In the genomic region with DNA sequence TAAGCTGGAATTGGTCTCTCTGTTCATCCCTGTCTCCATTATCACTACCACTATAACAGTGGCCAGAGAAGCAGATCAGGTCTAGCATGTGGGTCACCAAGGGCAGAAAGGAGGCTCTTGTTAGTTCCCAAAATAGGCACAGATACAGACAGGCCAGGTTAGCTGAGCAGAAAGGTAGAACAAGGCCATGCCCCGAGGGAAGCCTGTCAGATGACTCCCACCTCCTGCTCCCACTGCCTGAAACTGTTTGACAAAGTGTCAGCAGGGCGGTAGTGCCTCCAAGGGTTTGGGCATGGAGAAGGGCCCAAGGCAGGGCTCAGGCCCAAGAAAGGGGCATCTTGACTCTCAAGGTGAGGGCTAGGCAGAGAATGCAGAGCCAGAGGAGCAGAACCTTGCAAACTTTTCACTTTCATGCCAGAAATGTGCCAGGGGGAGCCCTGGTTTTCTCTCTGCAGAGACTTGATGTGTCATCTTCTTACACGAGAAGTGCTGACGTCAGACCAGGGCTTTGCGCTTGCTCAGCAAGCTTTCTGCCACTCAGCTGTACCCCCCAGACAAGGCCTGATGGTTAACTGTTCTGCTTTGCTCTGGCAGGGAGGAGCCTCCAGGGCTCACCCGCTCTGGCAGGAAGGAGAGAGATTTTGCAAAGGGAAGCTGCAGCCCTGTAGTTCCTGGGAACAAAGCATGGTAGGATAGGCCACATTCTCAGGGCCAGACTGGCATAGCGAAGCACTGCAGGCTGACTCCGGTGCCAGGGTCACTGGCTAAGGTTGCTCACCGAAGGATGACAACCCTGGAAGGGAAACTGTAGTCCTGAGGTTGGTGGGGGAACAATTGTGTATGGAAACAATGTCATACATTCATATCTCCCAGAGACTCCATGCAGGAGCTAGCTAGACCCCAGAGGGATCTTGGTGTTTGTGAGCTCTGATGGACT, we compare ENCODE assay signal across 8 mouse cellular contexts. TPM values are rescaled to one million over a fixed set of nuclear protein-coding genes. Genes with fewer than 3 reads are reported as not detected.
A peak's percentile ranks its signal among the peaks of the same experiment; 100 is the strongest.
DNase-seq lines count a peak whose midpoint lies in the region; ATAC-seq and TF ChIP-seq lines count a peak whose summit lies in the region.

No protein-coding gene starts in this region.

- no peak overlapping the region for H3K4me3 ChIP-seq in hindbrain, embryonic 10.5 days
- H3K4me3 ChIP-seq in hindbrain, embryonic 11.5 days (ENCODE audit: low read depth, low read length), result no peak overlapping the region
- H3K4me3 ChIP-seq in liver, postnatal 0 days (ENCODE audit: low read depth, low read length), result no peak overlapping the region
- no peak overlapping the region for H3K4me3 ChIP-seq in stomach, postnatal 0 days (ENCODE audit: low read depth, low read length)

- H3K9me3 ChIP-seq in hindbrain, embryonic 10.5 days, result no peaks in the 10 kb centered on the region
- H3K9me3 ChIP-seq in hindbrain, embryonic 11.5 days (ENCODE audit: control insufficient read depth, low read length), result no peaks in the 10 kb centered on the region
- H3K9me3 ChIP-seq in liver, postnatal 0 days (ENCODE audit: low read length), result no peaks in the 10 kb centered on the region
- no peaks in the 10 kb centered on the region for H3K9me3 ChIP-seq in stomach, postnatal 0 days (ENCODE audit: control insufficient read depth, low read length)

- H3K4me2 ChIP-seq in hindbrain, embryonic 11.5 days (replicated peaks; ENCODE audit: low read depth, low read length), result no peak overlapping the region
- H3K4me2 ChIP-seq in liver, postnatal 0 days (ENCODE audit: low read depth, low read length), result no peak overlapping the region
- no peak overlapping the region for H3K4me2 ChIP-seq in stomach, postnatal 0 days (replicated peaks; ENCODE audit: low read depth)

- DNase-seq in hindbrain, embryonic 10.5 days (ENCODE audit: low spot score), result no peak
- DNase-seq in hindbrain, embryonic 11.5 days (ENCODE audit: low spot score), result no peak
- peak; percentile 81 for DNase-seq in adrenal gland, adult 8-10 months
- peak; percentile 71 to 76 for DNase-seq in frontal cortex, postnatal 10 days (ENCODE audit: low spot score in 2 of 2)
- DNase-seq in kidney, postnatal 25 days, result peak; percentile 60 to 74
- DNase-seq in liver, postnatal 0 days, result no peak
- DNase-seq in stomach, postnatal 0 days (ENCODE audit: low spot score), result no peak

- no peak for ATAC-seq in hindbrain, embryonic 11.5 days (ENCODE audit: low FRiP score)
- ATAC-seq in liver, postnatal 0 days, result peak; percentile 60
- ATAC-seq in stomach, postnatal 0 days (ENCODE audit: low FRiP score, low TSS enrichment), result peak; percentile 61; the same call in 1 of the 2 replicates
- no peak for ATAC-seq in monocyte, adult 5-6 weeks (replicated peaks; ENCODE audit: insufficient number of reproducible peaks, low FRiP score, low TSS enrichment, poor library complexity, severe bottlenecking)

- H3K36me3 ChIP-seq in hindbrain, embryonic 10.5 days, result no peaks in the 10 kb centered on the region
- H3K36me3 ChIP-seq in hindbrain, embryonic 11.5 days (ENCODE audit: control insufficient read depth, insufficient read depth, low read length), result no peaks in the 10 kb centered on the region
- H3K36me3 ChIP-seq in liver, postnatal 0 days (replicated peaks; ENCODE audit: insufficient read depth, low read length), result no peaks in the 10 kb centered on the region
- H3K36me3 ChIP-seq in stomach, postnatal 0 days (ENCODE audit: control insufficient read depth, insufficient read depth, low read length), result no peaks in the 10 kb centered on the region

- no peaks in the 10 kb centered on the region for H3K27me3 ChIP-seq in hindbrain, embryonic 10.5 days (ENCODE audit: insufficient read depth, poor library complexity, severe bottlenecking)
- H3K27me3 ChIP-seq in hindbrain, embryonic 11.5 days (ENCODE audit: control insufficient read depth, insufficient read depth, low read length), result no peaks in the 10 kb centered on the region
- H3K27me3 ChIP-seq in liver, postnatal 0 days (ENCODE audit: insufficient read depth, low read length), result no peaks in the 10 kb centered on the region
- no peaks in the 10 kb centered on the region for H3K27me3 ChIP-seq in stomach, postnatal 0 days (ENCODE audit: control insufficient read depth, insufficient read depth, low read length)

- TF ChIP-seq EP300 in liver, postnatal 0 days (IDR thresholded peaks at IDR 0.05; ENCODE audit: low read depth), result no peak
- TF ChIP-seq EP300 in stomach, postnatal 0 days (optimal IDR thresholded peaks at IDR 0.05), result no peak

- no peak overlapping the region for H3K9ac ChIP-seq in hindbrain, embryonic 11.5 days (ENCODE audit: low read depth, low read length)
- no peak overlapping the region for H3K9ac ChIP-seq in liver, postnatal 0 days (replicated peaks)
- no peak overlapping the region for H3K9ac ChIP-seq in stomach, postnatal 0 days (ENCODE audit: low read length)

- 68% methylated on average over 9 of the region's 9 CpGs for WGBS in hindbrain, embryonic 10.5 days
- WGBS in hindbrain, embryonic 11.5 days, result 64% methylated on average over 9 of the region's 9 CpGs
- 45% methylated on average over 9 of the region's 9 CpGs for WGBS in liver, postnatal 0 days (ENCODE audit: insufficient replicate concordance)
- WGBS in stomach, postnatal 0 days, result 56% methylated on average over 9 of the region's 9 CpGs

- no peak for TF ChIP-seq CTCF in liver, postnatal 0 days (IDR thresholded peaks at IDR 0.05; ENCODE audit: low read depth)
- no peak for TF ChIP-seq CTCF in stomach, postnatal 0 days (IDR thresholded peaks at IDR 0.05; ENCODE audit: low read depth)

- H3K4me1 ChIP-seq in hindbrain, embryonic 10.5 days (replicated peaks), result peaks cover 20% of the 10 kb centered on the region
- peaks cover 2% of the 10 kb centered on the region; the same call in 1 of the 2 replicates for H3K4me1 ChIP-seq in hindbrain, embryonic 11.5 days (replicated peaks; ENCODE audit: control insufficient read depth, insufficient read depth, low read length)
- H3K4me1 ChIP-seq in liver, postnatal 0 days (ENCODE audit: insufficient read depth), result no peaks in the 10 kb centered on the region
- H3K4me1 ChIP-seq in stomach, postnatal 0 days (replicated peaks; ENCODE audit: control insufficient read depth, insufficient read depth), result no peaks in the 10 kb centered on the region

- H3K27ac ChIP-seq in hindbrain, embryonic 10.5 days, result peak overlapping the region; percentile 64
- no peak overlapping the region for H3K27ac ChIP-seq in hindbrain, embryonic 11.5 days (ENCODE audit: low read depth, low read length)
- no peak overlapping the region for H3K27ac ChIP-seq in liver, postnatal 0 days (ENCODE audit: low read depth)
- H3K27ac ChIP-seq in stomach, postnatal 0 days (replicated peaks), result no peak overlapping the region

RNA-seq across cellular contexts. Expression of a gene that starts 7.3 kb away (rescaled TPM):
- polyA plus RNA-seq in hindbrain, embryonic 10.5 days (2016; fragmentation: Nextera tagmentation; extraction: Ambion mirVana), result 10.5 and 11.8 TPM in 2 replicates
- 6.7 and 8.4 TPM in 2 replicates for polyA plus RNA-seq in hindbrain, embryonic 11.5 days (2014; fragmentation: Nextera tagmentation; extraction: Ambion mirVana)
- 10 to 100 TPM; 64.1 to 91.3 (median 70.4) TPM for total RNA-seq in adrenal gland, adult 8-10 months (2022)
- 11.2 and 12.6 TPM in 2 replicates for polyA plus RNA-seq in liver, postnatal 0 days (2015; fragmentation: Nextera tagmentation; extraction: Ambion mirVana)
- polyA plus RNA-seq in stomach, postnatal 0 days (2015; fragmentation: Nextera tagmentation; extraction: Ambion mirVana), result 12.1 and 12.6 TPM in 2 replicates
- total RNA-seq in monocyte, adult 5-6 weeks (2017), result 5.9 to 13.0 TPM (median 7.0 TPM) in 3 replicates

RNA-seq across cellular contexts. Expression of a gene that starts 27.1 kb away (rescaled TPM):
- 65.0 and 83.1 TPM in 2 replicates for polyA plus RNA-seq in hindbrain, embryonic 10.5 days (2016; fragmentation: Nextera tagmentation; extraction: Ambion mirVana)
- polyA plus RNA-seq in hindbrain, embryonic 11.5 days (2014; fragmentation: Nextera tagmentation; extraction: Ambion mirVana), result 85.0 and 92.5 TPM in 2 replicates
- total RNA-seq in adrenal gland, adult 8-10 months (2022), result 10 to 100 TPM; 36.0 to 43.2 (median 38.6) TPM
- polyA plus RNA-seq in liver, postnatal 0 days (2015; fragmentation: Nextera tagmentation; extraction: Ambion mirVana), result 23.8 and 25.3 TPM in 2 replicates
- polyA plus RNA-seq in stomach, postnatal 0 days (2015; fragmentation: Nextera tagmentation; extraction: Ambion mirVana), result 37.1 and 39.2 TPM in 2 replicates
- 121 to 170 TPM (median 151 TPM) in 3 replicates for total RNA-seq in monocyte, adult 5-6 weeks (2017)

RNA-seq across cellular contexts. Expression of a gene that starts 55.9 kb away (rescaled TPM):
- 44.3 and 51.2 TPM in 2 replicates for polyA plus RNA-seq in hindbrain, embryonic 10.5 days (2016; fragmentation: Nextera tagmentation; extraction: Ambion mirVana)
- polyA plus RNA-seq in hindbrain, embryonic 11.5 days (2014; fragmentation: Nextera tagmentation; extraction: Ambion mirVana), result 52.3 and 53.6 TPM in 2 replicates
- total RNA-seq in adrenal gland, adult 8-10 months (2022), result 100 to 1,000 TPM in 2 of 4 experiments, 10 to 100 TPM in 2; 85.9 to 118 (median 100) TPM
- 391 and 407 TPM in 2 replicates for polyA plus RNA-seq in liver, postnatal 0 days (2015; fragmentation: Nextera tagmentation; extraction: Ambion mirVana)
- 148 and 155 TPM in 2 replicates for polyA plus RNA-seq in stomach, postnatal 0 days (2015; fragmentation: Nextera tagmentation; extraction: Ambion mirVana)
- total RNA-seq in monocyte, adult 5-6 weeks (2017), result 15.3 to 20.7 TPM (median 18.5 TPM) in 3 replicates

Comparison
In these comparisons a context has a peak if more than half of its experiments do, and no peak if none do; other contexts are left out.
1. DNase-seq: peak in adrenal gland, adult 8-10 months (single experiment), frontal cortex, postnatal 10 days (2 of 2) and kidney, postnatal 25 days (2 of 2); none in hindbrain, embryonic 10.5 days (single experiment), hindbrain, embryonic 11.5 days (single experiment), liver, postnatal 0 days (single experiment) and stomach, postnatal 0 days (single experiment).
2. ATAC-seq: peak in liver, postnatal 0 days (single experiment) and stomach, postnatal 0 days (single experiment); none in hindbrain, embryonic 11.5 days (single experiment) and monocyte, adult 5-6 weeks (single experiment).